Mouse (Mus musculus) CD8-positive naive resting alpha-beta T cell, adult 2 months (primary cell): ENCODE data around the gene Pop7.
A peak's percentile ranks its signal among the peaks of the same experiment; 100 is the strongest.

Source experiments
- DNase-seq, 2 experiments: peaks; one replicate each; pipeline ENCODE4 v3.0.0; 2022; ENCODE audit warnings: low read depth in 2 of 2, low spot score in 2 of 2

Gene Pop7

GRCm38 (mm10) chr5:137501709-137502666 is at the start of gene Pop7:
Gene Pop7, minus strand, starts transcription at chr5:137502518.
- DNase-seq = peak; percentile 100

- DNase-seq = peak in 1 of 2 experiments; percentile 48
Observed at GRCm38 (mm10) chr5:137551119-137551518, 48.8 kb upstream of the Pop7 start.

- no peak for DNase-seq
Observed at GRCm38 (mm10) chr5:137549840-137550239, 47.5 kb upstream of the Pop7 start.

GRCm38 (mm10) chr5:137545596-137545995 is 43.3 kb upstream of the Pop7 start:
- no peak for DNase-seq

- no peak for DNase-seq
Observed at GRCm38 (mm10) chr5:137544926-137545325, 42.6 kb upstream of the Pop7 start.

DNA sequence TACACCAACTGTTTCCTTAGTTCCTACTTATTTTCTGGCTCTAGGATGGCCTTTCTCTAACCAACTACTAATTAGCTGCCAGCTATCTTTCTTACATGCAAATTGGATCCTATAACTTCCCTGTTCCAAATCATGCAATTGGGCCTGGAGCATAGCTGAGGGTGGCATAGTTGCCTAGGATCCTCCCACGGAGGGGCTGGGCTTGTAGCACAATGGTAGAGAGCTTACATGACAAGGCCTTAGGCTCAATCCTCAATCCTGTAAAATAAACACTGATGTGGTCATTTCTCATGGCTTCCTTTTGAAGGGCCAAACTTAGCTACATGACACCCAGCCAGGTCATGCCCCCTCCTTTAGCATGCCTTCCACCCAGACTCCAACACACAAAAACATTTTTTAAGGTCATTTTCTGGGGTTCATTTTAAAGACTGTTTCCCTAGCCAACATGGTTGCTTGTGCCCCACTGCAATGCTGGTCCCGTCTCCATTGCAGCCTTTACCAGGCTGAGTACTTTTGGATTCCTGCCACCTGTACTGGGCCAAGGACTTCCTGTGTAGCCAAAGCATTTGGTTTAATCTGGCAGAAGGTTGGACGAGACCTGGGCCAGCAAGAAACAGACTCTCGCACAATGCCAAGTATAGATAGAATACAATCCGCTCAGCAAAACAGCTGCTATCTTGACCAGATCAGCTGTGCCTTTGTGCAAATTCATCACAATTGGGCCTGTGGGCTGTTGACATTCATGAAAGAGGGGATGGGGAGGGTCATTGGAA is 39.6 kb upstream of the Pop7 start:
- no peak for DNase-seq

DNA sequence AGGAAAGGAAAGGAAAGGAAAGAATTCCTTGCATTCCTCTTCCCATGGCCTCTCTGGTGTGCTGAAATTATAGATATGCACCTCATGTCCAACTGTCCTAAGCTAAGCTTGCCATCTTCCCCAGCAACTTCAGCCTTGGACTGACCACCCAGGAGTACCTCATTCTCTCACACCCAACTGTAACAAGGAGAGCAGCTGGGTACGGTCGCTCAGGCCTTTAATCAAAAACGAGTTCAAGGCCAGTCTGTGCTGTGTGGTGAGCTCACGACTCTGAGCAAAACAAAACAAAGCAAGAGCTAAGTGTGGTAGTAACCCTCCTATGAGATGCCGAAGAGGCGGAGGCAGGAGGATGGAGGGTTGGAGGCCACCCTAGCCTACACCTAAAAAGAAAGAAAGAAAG is 38.7 kb upstream of the Pop7 start:
- no peak for DNase-seq

DNA sequence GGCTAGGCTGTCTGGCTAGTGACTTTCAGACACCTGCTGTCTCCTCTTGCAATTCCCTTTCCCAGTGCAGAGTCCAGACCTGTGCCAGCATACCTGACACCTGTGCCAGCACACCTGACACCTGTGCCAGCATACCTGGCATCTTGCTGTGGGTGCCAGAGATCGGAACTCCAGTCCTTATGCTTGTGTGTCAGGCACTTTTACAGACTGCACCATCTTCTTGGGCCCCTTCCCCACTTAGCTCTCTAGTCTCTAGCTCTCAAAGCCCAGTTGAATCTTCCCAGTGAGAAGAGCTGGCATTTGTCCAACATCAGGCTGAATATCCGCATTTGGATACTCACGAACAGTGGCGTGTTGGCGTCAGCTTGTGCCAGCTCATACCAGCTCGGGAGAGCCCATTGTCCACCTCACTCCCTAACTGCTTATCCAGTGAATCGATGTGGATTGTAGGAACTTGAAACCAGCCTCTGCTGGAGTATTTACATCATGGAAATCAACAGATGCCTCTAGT is 37.0 kb upstream of the Pop7 start:
- no peak for DNase-seq

DNA sequence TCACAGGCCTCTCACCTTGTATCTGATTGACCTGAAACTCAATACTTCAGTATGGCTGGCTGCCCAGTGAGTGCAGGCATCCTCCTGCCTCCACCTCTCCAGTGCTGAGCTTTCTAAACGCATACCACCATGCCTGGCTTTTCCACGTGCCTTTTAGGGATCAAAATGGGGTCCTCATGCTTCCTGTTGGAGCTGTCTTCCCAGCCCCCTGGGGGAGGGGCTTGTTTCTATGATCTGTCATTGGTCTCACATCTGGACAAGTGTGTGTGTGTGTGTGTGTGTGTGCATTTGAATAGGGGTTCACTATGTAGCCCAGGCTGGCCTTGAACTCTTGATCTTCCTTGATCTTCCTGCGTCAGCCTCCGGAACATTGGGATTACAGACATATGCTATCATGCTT is 35.1 kb upstream of the Pop7 start:
- DNase-seq = no peak

GRCm38 (mm10) chr5:137535318-137535717 is 33.0 kb upstream of the Pop7 start:
- DNase-seq = no peak

- DNase-seq = no peak
Observed at GRCm38 (mm10) chr5:137534762-137535161, 32.4 kb upstream of the Pop7 start.

GRCm38 (mm10) chr5:137533117-137533827 is 31.0 kb upstream of the Pop7 start, which contains the start of the genes Epo and Gnb2:
Gene Epo, minus strand, starts transcription at chr5:137533242.
Gene Gnb2, minus strand, starts transcription at chr5:137533510.
- peak; percentile 93 for DNase-seq

DNA sequence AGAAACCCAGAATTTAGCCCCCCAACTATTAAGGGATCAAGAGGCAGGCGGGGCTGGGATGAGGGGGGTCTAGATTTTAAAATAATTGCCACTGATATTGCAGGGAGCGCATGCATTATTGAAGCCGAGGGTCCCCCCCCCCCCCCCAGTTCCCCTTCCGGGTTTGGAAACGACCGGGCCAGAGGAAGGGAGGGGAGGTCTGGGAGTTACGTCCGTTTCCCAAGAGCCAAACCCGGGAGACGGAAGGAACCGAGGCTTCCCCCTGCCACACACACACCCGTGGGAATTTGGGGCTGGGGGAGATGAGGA is 30.4 kb upstream of the Pop7 start:
- no peak for DNase-seq

DNA sequence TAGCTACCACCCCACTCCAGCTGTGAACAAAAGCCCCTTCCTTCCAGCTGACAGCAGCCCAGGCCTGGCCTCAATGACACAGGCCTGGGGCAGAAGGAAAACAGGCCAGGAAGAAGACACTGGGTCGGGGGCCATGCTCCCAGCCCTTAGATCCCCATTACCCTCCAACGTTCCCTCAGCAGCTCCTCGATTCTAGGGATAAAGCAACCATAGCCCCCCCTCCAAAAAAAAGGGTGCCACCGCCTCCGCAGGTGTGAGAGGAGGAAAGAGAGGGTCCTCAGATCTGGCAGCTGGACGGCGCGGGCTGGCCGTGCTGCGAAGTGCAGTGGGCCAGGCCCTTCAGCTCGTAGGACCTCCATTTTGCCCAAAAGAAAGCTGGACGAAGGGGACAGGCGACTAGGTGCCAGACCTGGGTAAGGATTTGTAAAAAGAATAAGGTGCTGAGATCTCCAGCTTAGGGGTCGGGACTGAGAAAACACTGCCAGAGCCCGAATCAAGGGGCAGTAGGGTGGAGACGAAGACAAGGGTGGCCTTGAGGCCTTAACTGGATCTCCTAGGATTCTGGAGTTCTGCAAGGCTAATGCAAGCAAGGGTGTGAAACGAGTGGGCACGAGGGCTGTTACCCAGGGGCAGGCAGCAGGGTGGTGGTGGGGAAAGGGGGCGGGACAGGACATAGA is 30.0 kb upstream of the Pop7 start:
- DNase-seq = no peak

DNA sequence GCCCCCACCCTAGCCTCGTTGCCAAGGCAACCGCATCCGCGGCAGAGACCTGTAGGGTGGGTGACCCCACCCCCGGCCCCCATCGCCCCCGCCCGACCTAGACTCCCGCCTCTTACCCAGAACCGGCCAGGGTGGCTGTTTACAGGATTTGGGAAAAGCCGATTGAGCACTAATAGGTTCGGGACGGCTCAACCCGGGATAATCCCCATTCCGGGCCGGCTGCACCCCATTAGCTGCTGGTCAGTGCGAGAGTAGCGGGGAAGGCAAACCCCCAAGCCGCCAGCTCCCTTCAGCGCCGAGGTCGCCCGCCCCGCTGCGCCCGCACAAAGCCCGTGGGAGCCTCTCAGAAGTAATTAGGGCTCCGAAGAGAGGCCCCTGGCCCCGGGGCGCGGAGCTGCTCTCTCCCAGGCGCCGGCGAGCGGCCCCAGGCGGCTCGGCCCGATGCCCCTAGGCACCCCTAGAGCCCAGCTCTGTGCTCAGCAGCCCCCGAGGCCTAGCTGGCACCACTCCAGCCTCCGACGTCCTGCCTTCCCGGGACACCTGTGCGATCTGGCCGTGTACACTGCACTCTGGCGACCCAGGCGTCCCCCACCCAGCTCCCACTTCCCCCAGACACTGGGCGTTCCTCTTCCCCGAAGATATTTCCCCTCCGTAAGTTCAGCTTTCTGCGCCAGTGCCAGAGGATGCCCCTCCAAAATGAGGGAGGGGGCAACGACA is 29.3 kb upstream of the Pop7 start:
- DNase-seq = peak in 1 of 2 experiments; percentile 42

DNA sequence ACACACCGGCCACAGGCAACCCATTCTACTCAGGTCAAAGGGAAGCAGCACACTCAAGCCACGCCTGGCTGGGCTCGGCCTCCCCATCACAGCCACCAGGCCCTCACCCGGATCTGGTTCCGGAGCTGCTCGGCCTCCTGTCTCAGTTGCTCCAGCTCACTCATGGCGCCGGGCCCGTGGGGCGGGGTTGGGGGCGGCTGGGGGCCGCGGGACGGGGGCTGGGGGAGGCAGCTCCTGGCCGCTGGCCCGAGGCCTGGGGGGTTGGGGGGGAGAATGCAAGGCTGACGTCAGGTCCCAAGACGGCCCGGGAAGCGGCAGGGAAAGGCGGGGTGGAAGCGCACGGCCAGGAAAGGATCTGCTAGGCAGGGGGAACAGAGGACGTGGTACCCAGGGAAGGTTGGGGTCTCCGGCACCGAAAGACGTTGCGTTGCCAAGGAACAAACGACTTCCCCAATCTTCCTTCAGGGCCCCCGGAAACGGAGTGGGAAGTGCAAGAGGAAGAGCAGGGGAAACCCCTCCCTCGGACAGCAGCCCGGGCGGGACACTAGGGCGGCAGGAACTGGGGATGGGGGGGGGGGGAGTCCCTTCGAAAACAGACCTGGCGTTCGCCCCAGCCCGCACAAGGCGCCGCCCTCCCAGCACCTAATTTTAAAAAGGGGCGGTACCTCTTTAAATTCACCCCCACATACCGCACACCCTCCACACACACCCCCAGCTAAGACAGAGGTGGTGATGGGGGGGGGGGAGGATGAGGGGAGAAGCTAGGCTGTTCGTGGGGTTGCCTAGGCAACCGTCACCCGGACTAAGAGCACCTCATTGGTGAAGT is 28.5 kb upstream of the Pop7 start:
- DNase-seq = peak; percentile 47 to 51

DNA sequence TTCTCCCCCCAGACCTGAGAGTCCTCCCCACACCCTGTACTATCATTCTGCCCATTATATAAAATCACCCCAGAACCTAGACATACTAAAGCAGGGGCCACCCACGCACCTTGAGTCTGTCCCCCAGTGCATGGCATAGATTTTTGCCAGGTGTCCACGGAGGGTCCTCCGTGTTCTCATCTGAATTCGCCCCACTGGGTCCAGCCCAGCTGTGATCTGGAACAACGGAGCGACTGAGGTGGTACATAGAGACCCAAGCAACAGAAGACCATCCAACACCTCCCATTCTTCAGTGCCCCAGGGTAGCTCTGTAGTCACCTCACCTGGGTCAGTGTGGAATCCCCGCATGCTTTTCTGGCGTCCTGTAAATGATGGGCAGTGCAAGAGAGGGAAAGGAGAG is 27.8 kb upstream of the Pop7 start:
- no peak for DNase-seq

GRCm38 (mm10) chr5:137529221-137529995 is 27.1 kb upstream of the Pop7 start:
- no peak for DNase-seq
